Mouse (Mus musculus): ENCODE data around the gene Brd9.
"Not testable (repeated sequence)": the region's sequence is repeated elsewhere in the genome, so short reads cannot be mapped to it uniquely, and the experiment has no call there.

Brd9 gene

GRCm38 (mm10) chr13:73990325-73990724, 52.7 kb downstream of the Brd9 start:
- DNase-seq (ENCODE audit: low read depth, low spot score): no peak

GRCm38 (mm10) chr13:73990761-73991160, 53.1 kb downstream of the Brd9 start:
- DNase-seq (ENCODE audit: low read depth, low spot score): no peak

GRCm38 (mm10) chr13:73991267-73991666, 53.7 kb downstream of the Brd9 start:
- no peak for DNase-seq (ENCODE audit: low read depth, low spot score)

GRCm38 (mm10) chr13:73996456-73996855, 58.8 kb downstream of the Brd9 start:
- DNase-seq (ENCODE audit: low read depth, low spot score): no peak

- no peak for DNase-seq (ENCODE audit: low read depth, low spot score)
Observed at GRCm38 (mm10) chr13:74000519-74000918, 62.9 kb downstream of the Brd9 start.

GRCm38 (mm10) chr13:74000961-74001360, 63.4 kb downstream of the Brd9 start:
- no peak for DNase-seq (ENCODE audit: low read depth, low spot score)

GRCm38 (mm10) chr13:74001492-74001891, 63.9 kb downstream of the Brd9 start:
- no peak for DNase-seq (ENCODE audit: low read depth, low spot score)

GRCm38 (mm10) chr13:74006881-74007280, 69.3 kb downstream of the Brd9 start:
- DNase-seq (ENCODE audit: low read depth, low spot score): not testable (repeated sequence)

- not testable (repeated sequence) for DNase-seq (ENCODE audit: low read depth, low spot score)
Observed at GRCm38 (mm10) chr13:74008216-74008615, 70.6 kb downstream of the Brd9 start.

- peak; percentile 96 for DNase-seq (ENCODE audit: low read depth, low spot score)
Observed at GRCm38 (mm10) chr13:74008948-74009718, 71.5 kb downstream of the Brd9 start, which contains the start of gene Tppp. Gene Tppp (plus strand): TSS chr13:74009407.

GRCm38 (mm10) chr13:74009791-74010614, 72.4 kb downstream of the Brd9 start:
- peak; percentile 69 for DNase-seq (ENCODE audit: low read depth, low spot score)

Data from ZHBTc4 (cell line).